Mouse (Mus musculus) testis, adult 2 months (tissue): Measurements from ENCODE around the gene Shroom3.

ENCODE experiments used
- CTCF ChIP-seq: fragments of 200-500 bp; IDR thresholded peaks from 2 replicates; pipeline ENCODE4 v1.5.1; 2012; ENCODE audit warnings: low read depth, mild to moderate bottlenecking, inconsistent platforms, low read length, moderate library complexity; ENCODE audit not compliant: control insufficient read depth, insufficient read depth, insufficient replicate concordance
- POLR2A ChIP-seq: fragments of 200-500 bp; IDR thresholded peaks from 2 replicates; pipeline ENCODE4 v1.6.1; 2012; ENCODE audit warnings: low read depth, mild to moderate bottlenecking, inconsistent platforms, low read length, moderate library complexity; ENCODE audit not compliant: control insufficient read depth

DNA sequence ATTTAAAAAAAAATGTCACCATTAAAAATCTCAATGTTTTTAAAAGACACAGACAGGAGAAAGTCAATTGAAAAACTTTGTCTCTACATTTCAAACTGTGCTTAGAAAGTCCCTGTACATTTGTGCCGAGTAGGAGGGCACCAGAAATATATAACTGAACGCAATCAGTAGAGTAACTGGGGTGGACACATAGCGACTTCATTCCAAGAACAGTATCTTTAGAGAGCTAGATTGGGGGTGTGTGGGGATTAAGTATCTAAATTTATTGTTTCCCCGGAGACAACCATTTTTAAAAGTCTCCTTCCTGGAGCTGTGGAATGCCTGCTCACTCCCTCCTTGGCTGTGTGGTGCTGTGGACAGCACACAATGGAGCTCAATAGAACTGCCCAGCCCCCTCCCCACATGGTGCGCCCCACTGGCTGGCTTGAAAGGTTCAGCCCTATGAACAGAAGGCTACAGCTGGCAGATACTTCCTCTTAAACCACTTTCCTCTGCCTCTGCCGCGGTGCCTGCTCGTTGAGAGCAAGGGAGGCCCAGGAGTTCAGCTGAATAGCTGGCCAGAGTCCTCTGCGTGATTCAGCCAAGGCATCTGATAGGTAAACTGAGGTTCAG lies 127.8 kb downstream of the Shroom3 start:
- no peak for TF ChIP-seq POLR2A
- no peak for TF ChIP-seq CTCF
